Mouse (Mus musculus) kidney, adult 9 months (tissue): ENCODE data around the gene Rhd.
"Not testable (repeated sequence)": the region's sequence is repeated elsewhere in the genome, so short reads cannot be mapped to it uniquely, and the experiment has no call there.

Experiments
- DNase-seq: peaks from one replicate; pipeline ENCODE4 v3.0.0; 2022

Rhd gene

GRCm38 (mm10) chr4:134858494-134858893, 5.8 kb upstream of the Rhd start:
- no peak for DNase-seq

- peak; percentile 42 for DNase-seq
Observed at GRCm38 (mm10) chr4:134861884-134862283, 2.5 kb upstream of the Rhd start.

- no peak for DNase-seq
Observed at GRCm38 (mm10) chr4:134862996-134863395, 1.3 kb upstream of the Rhd start.

- DNase-seq: no peak
Observed at GRCm38 (mm10) chr4:134865340-134865739, 1.0 kb downstream of the Rhd start.

- no peak for DNase-seq
Observed at GRCm38 (mm10) chr4:134865789-134866188, 1.5 kb downstream of the Rhd start.

- DNase-seq: no peak
Observed at GRCm38 (mm10) chr4:134867213-134867612, 2.9 kb downstream of the Rhd start.

- DNase-seq: no peak
Observed at GRCm38 (mm10) chr4:134867661-134868060, 3.3 kb downstream of the Rhd start.

- DNase-seq: no peak
Observed at GRCm38 (mm10) chr4:134868065-134868464, 3.7 kb downstream of the Rhd start.

- no peak for DNase-seq
Observed at GRCm38 (mm10) chr4:134868490-134868889, 4.2 kb downstream of the Rhd start.

GRCm38 (mm10) chr4:134869068-134869730, 4.9 kb downstream of the Rhd start:
- DNase-seq: no peak

- no peak for DNase-seq
Observed at GRCm38 (mm10) chr4:134869815-134870375, 5.6 kb downstream of the Rhd start.

- no peak for DNase-seq
Observed at GRCm38 (mm10) chr4:134871477-134871876, 7.1 kb downstream of the Rhd start.

- no peak for DNase-seq
Observed at GRCm38 (mm10) chr4:134871950-134872349, 7.6 kb downstream of the Rhd start.

- DNase-seq: no peak
Observed at GRCm38 (mm10) chr4:134876171-134876570, 11.8 kb downstream of the Rhd start.

GRCm38 (mm10) chr4:134879410-134879981, 15.2 kb downstream of the Rhd start:
- DNase-seq: peak; percentile 77

GRCm38 (mm10) chr4:134880041-134880440, 15.7 kb downstream of the Rhd start:
- DNase-seq: no peak

GRCm38 (mm10) chr4:134883266-134883665, 18.9 kb downstream of the Rhd start:
- peak; percentile 47 for DNase-seq

- DNase-seq: no peak
Observed at GRCm38 (mm10) chr4:134883808-134884207, 19.5 kb downstream of the Rhd start.

GRCm38 (mm10) chr4:134884364-134884763, 20.0 kb downstream of the Rhd start:
- no peak for DNase-seq

GRCm38 (mm10) chr4:134892096-134892495, 27.8 kb downstream of the Rhd start:
- peak; percentile 74 for DNase-seq

- peak; percentile 68 for DNase-seq
Observed at GRCm38 (mm10) chr4:134897256-134897655, 32.9 kb downstream of the Rhd start.

- DNase-seq: no peak
Observed at GRCm38 (mm10) chr4:134901126-134901525, 36.8 kb downstream of the Rhd start.

GRCm38 (mm10) chr4:134903046-134903445, 38.7 kb downstream of the Rhd start:
- no peak for DNase-seq

GRCm38 (mm10) chr4:134911406-134911805, 47.1 kb downstream of the Rhd start:
- not testable (repeated sequence) for DNase-seq

GRCm38 (mm10) chr4:134913413-134913812, 49.1 kb downstream of the Rhd start:
- peak; percentile 74 for DNase-seq
